Mouse (Mus musculus): ENCODE results near the gene Ctu1. TPM values are rescaled to one million over a fixed set of nuclear protein-coding genes. Genes with fewer than 3 reads are reported as not detected.
"Not testable (repeated sequence)": the region's sequence is repeated elsewhere in the genome, so short reads cannot be mapped to it uniquely, and the experiment has no call there.

The Ctu1 gene
- polyA plus RNA-seq, 1 experiment from 2014 or later, result 19.7 TPM

DNA sequence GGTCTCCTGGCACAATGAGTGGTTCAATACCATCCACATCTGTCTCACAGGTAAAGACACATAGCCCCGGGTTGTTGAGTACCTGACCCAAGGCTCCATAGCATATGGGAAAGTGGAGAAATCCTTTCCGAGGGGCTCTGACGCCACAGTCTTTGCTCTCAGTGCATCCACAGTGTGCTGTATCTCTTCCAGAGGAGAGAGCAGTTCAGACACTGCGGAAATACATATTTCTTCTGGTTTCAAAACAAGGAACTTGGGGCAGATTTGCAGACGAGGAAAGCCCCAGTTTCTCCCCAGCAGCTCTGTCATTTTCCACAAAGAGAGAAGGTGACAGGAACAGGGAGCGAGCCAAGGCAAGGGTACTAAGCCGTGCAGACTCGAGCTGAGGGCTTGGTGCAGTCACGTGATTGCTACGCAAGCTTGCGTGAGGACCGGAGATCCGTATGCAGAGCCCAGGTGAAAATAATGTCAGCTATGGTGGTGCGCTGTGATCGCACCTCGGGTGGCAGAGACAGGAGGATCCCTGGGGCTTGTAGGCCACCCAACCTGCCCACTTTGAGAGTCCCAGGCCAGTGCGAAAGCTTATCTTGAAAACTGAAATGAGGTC lies 28.7 kb upstream of the Ctu1 start:
- Histone ChIP-seq H3K36me3 (ENCODE audit: insufficient read depth, low read length) (no peaks in the 10 kb centered on the region), H3K4me2 (replicated peaks; ENCODE audit: low read depth, low read length) (no peak overlapping the region), H3K27ac (ENCODE audit: low read length) (no peak overlapping the region), H3K4me3 (ENCODE audit: low read length) (no peak overlapping the region), H3K27me3 (ENCODE audit: insufficient read depth, low read length) (no peaks in the 10 kb centered on the region), H3K9ac (replicated peaks; ENCODE audit: low read length) (no peak overlapping the region), H3K9me3 (ENCODE audit: low read length) (no peaks in the 10 kb centered on the region), H3K4me1 (ENCODE audit: insufficient read depth, low read length) (no peaks in the 10 kb centered on the region)
- WGBS, result 85% methylated on average over 17 of the region's 17 CpGs
- no peak for ATAC-seq (ENCODE audit: low FRiP score, low TSS enrichment)

DNA sequence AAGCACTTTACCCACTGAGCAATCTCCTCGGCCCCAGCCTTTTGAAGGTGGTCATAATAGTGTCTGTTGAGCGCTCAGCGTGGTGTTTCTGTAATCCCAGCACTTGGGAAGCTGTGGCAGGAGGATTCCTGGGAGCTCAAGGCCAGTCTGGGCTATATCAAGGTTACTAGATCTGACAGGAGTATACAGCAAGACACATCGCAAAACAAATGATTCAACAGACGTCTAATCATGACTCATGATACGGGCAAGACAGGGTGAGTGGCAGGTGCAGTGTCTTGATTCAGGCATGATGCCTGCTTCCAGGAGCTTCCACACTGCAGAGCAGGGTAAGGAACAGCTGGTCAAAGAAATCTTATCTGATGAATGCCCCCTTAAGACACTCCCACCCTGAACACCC lies 19.1 kb upstream of the Ctu1 start:
- Histone ChIP-seq H3K4me3 (ENCODE audit: low read length) (no peak overlapping the region), H3K4me1 (ENCODE audit: insufficient read depth, low read length) (no peaks in the 10 kb centered on the region), H3K9ac (replicated peaks; ENCODE audit: low read length) (no peak overlapping the region), H3K36me3 (ENCODE audit: insufficient read depth, low read length) (no peaks in the 10 kb centered on the region), H3K27ac (ENCODE audit: low read length) (no peak overlapping the region), H3K27me3 (ENCODE audit: insufficient read depth, low read length) (no peaks in the 10 kb centered on the region), H3K4me2 (replicated peaks; ENCODE audit: low read depth, low read length) (no peak overlapping the region), H3K9me3 (ENCODE audit: low read length) (no peaks in the 10 kb centered on the region)
- 85% methylated on average over 6 of the region's 6 CpGs for WGBS
- ATAC-seq (ENCODE audit: low FRiP score, low TSS enrichment), result no peak

DNA sequence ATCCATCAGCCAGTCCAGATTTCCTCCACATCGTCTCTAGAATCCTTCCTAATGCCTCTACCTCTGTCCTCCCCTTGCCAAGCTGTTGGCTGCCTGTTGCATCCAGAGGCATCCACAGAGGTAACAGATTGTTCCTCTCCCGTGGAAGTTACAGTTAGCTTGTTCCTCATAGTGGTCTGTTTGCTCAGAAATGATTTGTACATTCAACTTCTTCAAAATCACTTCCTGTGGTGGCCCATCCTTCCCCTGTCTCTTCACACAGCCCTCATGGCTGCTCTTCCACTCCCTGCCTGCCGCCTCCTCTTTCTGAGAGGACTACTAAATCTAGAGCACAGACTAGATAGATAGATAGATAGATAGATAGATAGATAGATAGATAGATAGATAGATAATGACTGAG lies 17.3 kb upstream of the Ctu1 start:
- no peak overlapping the region for H3K27ac ChIP-seq (ENCODE audit: low read length)
- WGBS, result 85% methylated on average over 3 of the region's 3 CpGs
- H3K27me3 ChIP-seq (ENCODE audit: insufficient read depth, low read length), result no peaks in the 10 kb centered on the region
- no peaks in the 10 kb centered on the region for H3K4me1 ChIP-seq (ENCODE audit: insufficient read depth, low read length)
- H3K9ac ChIP-seq (replicated peaks; ENCODE audit: low read length), result no peak overlapping the region
- no peaks in the 10 kb centered on the region for H3K9me3 ChIP-seq (ENCODE audit: low read length)
- no peak for ATAC-seq (ENCODE audit: low FRiP score, low TSS enrichment)
- H3K4me2 ChIP-seq (replicated peaks; ENCODE audit: low read depth, low read length), result no peak overlapping the region
- H3K36me3 ChIP-seq (ENCODE audit: insufficient read depth, low read length), result no peaks in the 10 kb centered on the region
- no peak overlapping the region for H3K4me3 ChIP-seq (ENCODE audit: low read length)

DNA sequence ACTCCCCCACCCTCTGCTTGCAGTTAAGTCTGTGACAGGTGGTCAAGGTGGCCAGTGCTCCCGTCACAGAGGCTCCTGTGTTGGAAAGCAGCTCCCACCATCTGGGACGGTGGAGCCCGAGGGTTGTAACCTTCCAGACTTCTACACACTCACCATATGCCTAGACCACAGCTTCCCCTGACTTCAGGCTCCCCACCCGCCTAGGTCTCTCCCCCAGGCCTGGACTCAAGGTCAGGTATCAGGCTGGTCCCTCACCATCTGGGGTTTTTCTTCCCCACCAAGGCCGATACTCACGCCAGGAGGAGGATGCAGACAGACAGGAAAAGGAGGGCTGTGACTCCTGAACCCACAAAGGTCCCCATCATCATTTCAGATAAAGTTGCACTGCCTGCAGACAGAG lies 15.6 kb upstream of the Ctu1 start:
- no peak overlapping the region for H3K4me3 ChIP-seq (ENCODE audit: low read length)
- no peaks in the 10 kb centered on the region for H3K27me3 ChIP-seq (ENCODE audit: insufficient read depth, low read length)
- H3K27ac ChIP-seq (ENCODE audit: low read length), result no peak overlapping the region
- no peak overlapping the region for H3K4me2 ChIP-seq (replicated peaks; ENCODE audit: low read depth, low read length)
- no peaks in the 10 kb centered on the region for H3K9me3 ChIP-seq (ENCODE audit: low read length)
- WGBS, result 39% methylated on average over 6 of the region's 6 CpGs
- no peaks in the 10 kb centered on the region for H3K4me1 ChIP-seq (ENCODE audit: insufficient read depth, low read length)
- ATAC-seq (ENCODE audit: low FRiP score, low TSS enrichment), result no peak
- H3K9ac ChIP-seq (replicated peaks; ENCODE audit: low read length), result no peak overlapping the region
- no peaks in the 10 kb centered on the region for H3K36me3 ChIP-seq (ENCODE audit: insufficient read depth, low read length)

DNA sequence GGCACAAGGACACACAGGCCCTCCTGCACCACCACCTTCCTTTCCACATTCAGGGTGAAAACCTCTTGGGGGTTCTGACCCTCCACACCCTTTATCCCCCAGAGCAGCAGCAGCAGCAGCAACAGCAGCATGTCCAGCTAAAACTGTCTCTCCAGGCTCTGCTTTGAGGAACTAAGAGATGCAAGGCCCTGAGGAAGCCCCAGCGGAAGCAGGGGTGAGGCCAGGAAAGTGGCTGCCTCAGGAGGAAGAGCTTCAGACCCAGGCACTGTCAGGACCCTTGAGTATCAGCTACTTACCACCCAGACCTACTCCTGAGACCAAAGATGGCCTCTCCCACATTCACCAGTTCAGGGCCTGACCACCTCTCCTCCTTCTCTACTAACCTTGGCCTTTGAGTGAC lies 11.8 kb upstream of the Ctu1 start, which contains the start of gene Siglece:
TSS of gene Siglece (minus strand) at position 160 of the 400 bp plus-strand sequence.
- Histone ChIP-seq H3K4me1 (ENCODE audit: insufficient read depth, low read length) (no peaks in the 10 kb centered on the region), H3K27me3 (ENCODE audit: insufficient read depth, low read length) (no peaks in the 10 kb centered on the region), H3K4me3 (ENCODE audit: low read length) (no peak within 1 kb of the TSS), H3K9me3 (ENCODE audit: low read length) (no peaks in the 10 kb centered on the region), H3K4me2 (replicated peaks; ENCODE audit: low read depth, low read length) (no peak within 1 kb of the TSS), H3K36me3 (ENCODE audit: insufficient read depth, low read length) (no peaks in the 10 kb centered on the region), H3K9ac (replicated peaks; ENCODE audit: low read length) (no peak within 1 kb of the TSS), H3K27ac (ENCODE audit: low read length) (no peak within 1 kb of the TSS)
- 65% methylated on average over 1 of the region's 1 CpGs for WGBS
- ATAC-seq (ENCODE audit: low FRiP score, low TSS enrichment), result no peak

DNA sequence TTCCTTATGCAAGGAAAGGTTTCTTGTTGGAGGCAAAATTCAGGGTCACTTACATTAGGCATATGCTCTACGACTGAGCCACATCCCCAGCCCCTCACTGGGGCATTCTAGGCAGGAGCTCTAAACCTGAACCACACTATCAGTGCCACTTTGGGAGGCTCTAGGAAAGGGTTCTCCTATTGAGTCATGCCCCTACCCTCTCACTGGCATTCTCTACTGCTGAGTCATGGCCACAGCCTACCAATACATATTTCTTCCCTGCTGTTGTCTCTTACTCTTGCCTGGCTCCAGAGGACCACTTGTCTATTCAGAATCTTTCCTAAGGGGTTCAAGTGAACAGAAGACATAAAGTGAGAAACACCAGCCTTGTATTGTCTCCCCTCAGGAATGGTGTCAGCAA lies 9.0 kb upstream of the Ctu1 start:
- Histone ChIP-seq H3K9ac (replicated peaks; ENCODE audit: low read length) (no peak overlapping the region), H3K4me2 (replicated peaks; ENCODE audit: low read depth, low read length) (no peak overlapping the region), H3K4me3 (ENCODE audit: low read length) (no peak overlapping the region), H3K27ac (ENCODE audit: low read length) (no peak overlapping the region), H3K4me1 (ENCODE audit: insufficient read depth, low read length) (no peaks in the 10 kb centered on the region), H3K9me3 (ENCODE audit: low read length) (no peaks in the 10 kb centered on the region), H3K36me3 (ENCODE audit: insufficient read depth, low read length) (no peaks in the 10 kb centered on the region), H3K27me3 (ENCODE audit: insufficient read depth, low read length) (no peaks in the 10 kb centered on the region)
- ATAC-seq (ENCODE audit: low FRiP score, low TSS enrichment), result no peak
- 91% methylated on average over 1 of the region's 1 CpGs for WGBS

DNA sequence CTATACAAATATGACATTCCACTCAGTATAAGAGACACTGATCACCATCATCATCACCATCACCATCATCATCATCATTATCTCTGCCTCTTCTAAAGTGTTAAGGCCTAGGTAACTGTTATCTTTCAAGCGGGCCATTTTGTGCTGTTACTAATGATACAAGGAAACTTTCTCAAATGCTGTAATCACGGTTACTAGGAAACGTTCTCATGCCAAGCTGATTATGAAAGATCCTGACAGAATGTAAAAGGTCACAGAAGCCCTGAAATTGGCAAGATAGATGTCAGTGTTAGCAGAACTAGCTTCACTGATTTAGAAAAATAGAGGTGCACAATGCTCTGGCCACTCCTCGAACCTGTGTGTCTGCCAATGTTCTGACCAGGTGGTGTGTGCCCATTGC lies 4.6 kb upstream of the Ctu1 start:
- H3K4me1 ChIP-seq (ENCODE audit: insufficient read depth, low read length); H3K27me3 ChIP-seq (ENCODE audit: insufficient read depth, low read length); H3K36me3 ChIP-seq (ENCODE audit: insufficient read depth, low read length); ATAC-seq (ENCODE audit: low FRiP score, low TSS enrichment); H3K4me3 ChIP-seq (ENCODE audit: low read length); H3K27ac ChIP-seq (ENCODE audit: low read length); H3K9me3 ChIP-seq (ENCODE audit: low read length); H3K4me2 ChIP-seq (replicated peaks; ENCODE audit: low read depth, low read length); H3K9ac ChIP-seq (replicated peaks; ENCODE audit: low read length): not testable (repeated sequence)
- WGBS, result 88% methylated on average over 4 of the region's 4 CpGs

DNA sequence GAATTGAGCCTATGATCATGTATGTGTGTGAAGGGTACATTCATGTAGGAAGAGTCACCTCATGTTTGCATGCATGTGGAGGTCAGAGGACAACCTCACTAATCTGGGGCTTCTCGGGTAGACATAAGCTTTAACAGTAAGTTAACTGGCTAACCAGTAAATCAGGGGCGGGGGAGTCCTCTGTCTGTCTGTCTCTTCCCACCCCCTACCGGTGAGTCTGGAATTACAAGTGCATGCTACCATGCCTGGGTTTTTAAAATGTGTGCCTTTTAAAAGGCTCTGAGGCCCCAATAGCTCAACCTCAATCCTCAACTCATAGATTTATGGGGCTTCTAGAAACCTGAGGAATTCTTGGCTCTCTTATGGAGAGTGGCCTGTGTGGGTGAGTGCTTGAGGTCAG lies 3.2 kb upstream of the Ctu1 start:
- WGBS, result 16% methylated on average over 3 of the region's 3 CpGs
- Histone ChIP-seq H3K9me3 (ENCODE audit: low read length) (no peaks in the 10 kb centered on the region), H3K4me1 (ENCODE audit: insufficient read depth, low read length) (peaks cover 8% of the 10 kb centered on the region), H3K9ac (replicated peaks; ENCODE audit: low read length) (no peak overlapping the region), H3K27me3 (ENCODE audit: insufficient read depth, low read length) (no peaks in the 10 kb centered on the region), H3K36me3 (ENCODE audit: insufficient read depth, low read length) (no peaks in the 10 kb centered on the region), H3K27ac (ENCODE audit: low read length) (no peak overlapping the region), H3K4me3 (ENCODE audit: low read length) (no peak overlapping the region), H3K4me2 (replicated peaks; ENCODE audit: low read depth, low read length) (no peak overlapping the region)
- ATAC-seq (ENCODE audit: low FRiP score, low TSS enrichment), result no peak

DNA sequence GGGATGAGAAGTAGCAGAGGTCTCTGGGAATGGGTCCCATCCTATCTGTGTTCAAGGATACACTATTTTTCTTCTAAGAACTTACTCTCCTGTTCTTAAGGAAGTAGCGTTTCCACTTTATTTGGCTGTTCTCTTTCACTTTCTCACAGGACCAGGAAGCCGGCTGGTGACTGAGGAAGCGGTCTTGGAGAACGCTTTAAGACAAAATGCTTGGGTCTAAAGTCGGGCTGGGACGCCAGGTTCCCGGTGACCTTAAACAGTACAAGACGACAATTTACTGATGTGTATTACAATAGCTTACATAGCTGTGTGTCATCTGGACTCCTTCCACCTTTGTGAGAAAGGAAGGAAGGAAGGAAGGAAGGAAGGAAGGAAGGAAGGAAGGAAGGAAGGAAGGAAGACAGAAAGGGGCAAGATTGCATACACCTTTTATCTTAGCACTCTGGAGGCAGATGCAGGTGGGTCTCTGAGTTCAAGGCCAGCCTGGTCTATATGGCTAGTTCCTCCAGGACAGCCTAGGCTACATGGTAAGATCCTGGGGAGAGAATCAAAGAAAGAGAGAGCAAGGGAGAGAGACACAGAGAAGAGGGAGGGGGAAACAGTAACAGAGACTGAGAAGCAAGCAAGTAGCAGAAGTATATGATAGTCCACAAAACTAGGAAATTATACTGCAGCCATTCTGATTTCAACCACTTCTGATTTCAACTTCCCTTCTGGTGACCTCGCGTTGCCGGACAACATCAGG lies 580 bp upstream of the Ctu1 start:
- Histone ChIP-seq H3K27me3 (ENCODE audit: insufficient read depth, low read length) (no peaks in the 10 kb centered on the region), H3K36me3 (ENCODE audit: insufficient read depth, low read length) (peaks cover 25% of the 10 kb centered on the region), H3K27ac (ENCODE audit: low read length) (no peak overlapping the region), H3K4me3 (ENCODE audit: low read length) (peak overlapping the region; percentile 67), H3K9me3 (ENCODE audit: low read length) (0 out of 2 replicates have a peak, but pooled peaks cover under 1% of the 10 kb centered on the region), H3K4me1 (ENCODE audit: insufficient read depth, low read length) (peaks cover 8% of the 10 kb centered on the region), H3K9ac (replicated peaks; ENCODE audit: low read length) (peak overlapping the region; percentile 61), H3K4me2 (replicated peaks; ENCODE audit: low read depth, low read length) (peak overlapping the region; percentile 46)
- WGBS, result 71% methylated on average over 11 of the region's 11 CpGs
- peak; percentile 50 for ATAC-seq (ENCODE audit: low FRiP score, low TSS enrichment)

DNA sequence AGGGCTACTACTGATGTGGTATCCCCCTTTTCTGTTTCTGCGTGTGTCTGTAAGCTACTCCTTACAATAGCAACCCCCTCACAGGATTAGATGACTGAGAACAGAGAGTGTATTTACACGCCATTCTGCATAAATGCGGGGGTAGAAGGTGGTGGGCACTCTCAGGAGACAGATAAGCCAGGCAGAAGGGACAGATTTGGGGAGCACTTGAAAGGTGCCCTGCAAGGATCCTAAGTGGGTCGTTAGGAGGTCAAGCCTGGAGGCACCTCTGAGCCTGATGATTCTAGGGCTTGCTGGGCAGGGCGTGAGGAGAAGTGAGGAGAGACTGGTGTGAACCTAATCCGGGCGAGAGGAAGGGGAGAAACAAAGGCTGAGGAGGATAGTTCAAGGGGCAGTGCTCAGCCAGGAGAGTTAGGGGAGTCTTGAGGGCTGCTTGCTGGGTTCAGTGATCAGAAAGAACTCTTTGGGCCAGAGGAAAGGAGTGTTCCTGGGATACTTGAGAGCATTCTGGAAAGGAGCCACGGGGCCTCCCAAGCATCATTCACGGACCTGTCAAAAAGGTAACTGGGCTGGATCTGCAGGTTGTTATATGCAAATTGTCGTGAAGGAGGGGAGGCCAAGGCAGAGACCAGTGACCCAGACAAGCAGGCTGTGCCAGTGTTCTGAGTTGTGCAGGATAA lies 905 bp downstream of the Ctu1 start:
- peak overlapping the region; percentile 67 for H3K4me3 ChIP-seq (ENCODE audit: low read length)
- H3K9ac ChIP-seq (replicated peaks; ENCODE audit: low read length), result peak overlapping the region; percentile 76
- H3K4me1 ChIP-seq (ENCODE audit: insufficient read depth, low read length), result peaks cover 8% of the 10 kb centered on the region
- WGBS, result 4% methylated on average over 10 of the region's 10 CpGs
- H3K9me3 ChIP-seq (ENCODE audit: low read length), result 0 out of 2 replicates have a peak, but pooled peaks cover 5% of the 10 kb centered on the region
- peak overlapping the region; percentile 71 for H3K27ac ChIP-seq (ENCODE audit: low read length)
- H3K4me2 ChIP-seq (replicated peaks; ENCODE audit: low read depth, low read length), result peak overlapping the region; percentile 84
- no peaks in the 10 kb centered on the region for H3K27me3 ChIP-seq (ENCODE audit: insufficient read depth, low read length)
- H3K36me3 ChIP-seq (ENCODE audit: insufficient read depth, low read length), result peaks cover 40% of the 10 kb centered on the region
- peak; percentile 4; the same call in 1 of the 2 replicates for ATAC-seq (ENCODE audit: low FRiP score, low TSS enrichment)

All from kidney, embryonic 16.5 days (tissue).